Mouse (Mus musculus): ENCODE measurements around the gene Col27a1. TPM values are rescaled to one million over a fixed set of nuclear protein-coding genes. Genes with fewer than 3 reads are reported as not detected.

The Col27a1 gene
- polyA plus RNA-seq, 1 experiment: 11.5 TPM

GRCm38 (mm10) chr4:63267586-63267985 lies 53.8 kb downstream of the Col27a1 start:
- no peak overlapping the region for H3K4me3 ChIP-seq (replicated peaks; ENCODE audit: extremely low read depth, low read depth, low read length)
- no peak for TF ChIP-seq POLR2A (IDR thresholded peaks at IDR 0.05; ENCODE audit: borderline replicate concordance, extremely low read depth, low read depth, low read length)
- no peak for TF ChIP-seq CTCF (IDR thresholded peaks at IDR 0.05; ENCODE audit: insufficient read depth, low read length)
- DNase-seq: no peak
- WGBS: 45% methylated on average over 1 of the region's 1 CpGs
- no peaks in the 10 kb centered on the region for H3K4me1 ChIP-seq (ENCODE audit: control insufficient read depth, insufficient read depth, low read length)

- H3K4me3 ChIP-seq (replicated peaks; ENCODE audit: extremely low read depth, low read depth, low read length): no peak overlapping the region
- no peak for TF ChIP-seq POLR2A (IDR thresholded peaks at IDR 0.05; ENCODE audit: borderline replicate concordance, extremely low read depth, low read depth, low read length)
- no peak for TF ChIP-seq CTCF (IDR thresholded peaks at IDR 0.05; ENCODE audit: insufficient read depth, low read length)
- H3K4me1 ChIP-seq (ENCODE audit: control insufficient read depth, insufficient read depth, low read length): no peaks in the 10 kb centered on the region
- no peak for DNase-seq
- WGBS: 57% methylated on average over 4 of the region's 4 CpGs
Observed at GRCm38 (mm10) chr4:63268777-63269176, 55.0 kb downstream of the Col27a1 start.

- H3K4me3 ChIP-seq (replicated peaks; ENCODE audit: extremely low read depth, low read depth, low read length): no peak overlapping the region
- WGBS: 55% methylated on average over 1 of the region's 1 CpGs
- no peaks in the 10 kb centered on the region for H3K4me1 ChIP-seq (ENCODE audit: control insufficient read depth, insufficient read depth, low read length)
- no peak for TF ChIP-seq POLR2A (IDR thresholded peaks at IDR 0.05; ENCODE audit: borderline replicate concordance, extremely low read depth, low read depth, low read length)
- no peak for TF ChIP-seq CTCF (IDR thresholded peaks at IDR 0.05; ENCODE audit: insufficient read depth, low read length)
- no peak for DNase-seq
Observed at GRCm38 (mm10) chr4:63274516-63274915, 60.7 kb downstream of the Col27a1 start.

GRCm38 (mm10) chr4:63275251-63275650 lies 61.4 kb downstream of the Col27a1 start:
- no peak for TF ChIP-seq POLR2A (IDR thresholded peaks at IDR 0.05; ENCODE audit: borderline replicate concordance, extremely low read depth, low read depth, low read length)
- TF ChIP-seq CTCF (IDR thresholded peaks at IDR 0.05; ENCODE audit: insufficient read depth, low read length): no peak
- 60% methylated on average over 8 of the region's 8 CpGs for WGBS
- no peaks in the 10 kb centered on the region for H3K4me1 ChIP-seq (ENCODE audit: control insufficient read depth, insufficient read depth, low read length)
- no peak overlapping the region for H3K4me3 ChIP-seq (replicated peaks; ENCODE audit: extremely low read depth, low read depth, low read length)
- DNase-seq: no peak

GRCm38 (mm10) chr4:63276571-63276970 lies 62.8 kb downstream of the Col27a1 start:
- no peaks in the 10 kb centered on the region for H3K4me1 ChIP-seq (ENCODE audit: control insufficient read depth, insufficient read depth, low read length)
- 67% methylated on average over 1 of the region's 1 CpGs for WGBS
- H3K4me3 ChIP-seq (replicated peaks; ENCODE audit: extremely low read depth, low read depth, low read length): no peak overlapping the region
- TF ChIP-seq CTCF (IDR thresholded peaks at IDR 0.05; ENCODE audit: insufficient read depth, low read length) (no peak), POLR2A (IDR thresholded peaks at IDR 0.05; ENCODE audit: borderline replicate concordance, extremely low read depth, low read depth, low read length) (no peak)
- no peak for DNase-seq

- WGBS: 45% methylated on average over 7 of the region's 7 CpGs
- Histone ChIP-seq H3K4me1 (ENCODE audit: control insufficient read depth, insufficient read depth, low read length) (no peaks in the 10 kb centered on the region), H3K4me3 (replicated peaks; ENCODE audit: extremely low read depth, low read depth, low read length) (no peak overlapping the region)
- no peak for DNase-seq
- TF ChIP-seq CTCF (IDR thresholded peaks at IDR 0.05; ENCODE audit: insufficient read depth, low read length): no peak
- TF ChIP-seq POLR2A (IDR thresholded peaks at IDR 0.05; ENCODE audit: borderline replicate concordance, extremely low read depth, low read depth, low read length): no peak
Observed at GRCm38 (mm10) chr4:63278821-63279220, 65.0 kb downstream of the Col27a1 start.

- no peaks in the 10 kb centered on the region for H3K4me1 ChIP-seq (ENCODE audit: control insufficient read depth, insufficient read depth, low read length)
- DNase-seq: no peak
- no peak overlapping the region for H3K4me3 ChIP-seq (replicated peaks; ENCODE audit: extremely low read depth, low read depth, low read length)
- 63% methylated on average over 6 of the region's 6 CpGs for WGBS
- no peak for TF ChIP-seq POLR2A (IDR thresholded peaks at IDR 0.05; ENCODE audit: borderline replicate concordance, extremely low read depth, low read depth, low read length)
- TF ChIP-seq CTCF (IDR thresholded peaks at IDR 0.05; ENCODE audit: insufficient read depth, low read length): no peak
Observed at GRCm38 (mm10) chr4:63281694-63282093, 67.9 kb downstream of the Col27a1 start.

- H3K4me3 ChIP-seq (replicated peaks; ENCODE audit: extremely low read depth, low read depth, low read length): no peak overlapping the region
- WGBS: 61% methylated on average over 5 of the region's 5 CpGs
- no peak for TF ChIP-seq POLR2A (IDR thresholded peaks at IDR 0.05; ENCODE audit: borderline replicate concordance, extremely low read depth, low read depth, low read length)
- no peak for TF ChIP-seq CTCF (IDR thresholded peaks at IDR 0.05; ENCODE audit: insufficient read depth, low read length)
- H3K4me1 ChIP-seq (ENCODE audit: control insufficient read depth, insufficient read depth, low read length): no peaks in the 10 kb centered on the region
- DNase-seq: no peak
Observed at GRCm38 (mm10) chr4:63283319-63283718, 69.5 kb downstream of the Col27a1 start.

GRCm38 (mm10) chr4:63286034-63286433 lies 72.2 kb downstream of the Col27a1 start:
- Histone ChIP-seq H3K4me1 (ENCODE audit: control insufficient read depth, insufficient read depth, low read length) (no peaks in the 10 kb centered on the region), H3K4me3 (replicated peaks; ENCODE audit: extremely low read depth, low read depth, low read length) (no peak overlapping the region)
- 88% methylated on average over 4 of the region's 4 CpGs for WGBS
- TF ChIP-seq CTCF (IDR thresholded peaks at IDR 0.05; ENCODE audit: insufficient read depth, low read length) (no peak), POLR2A (IDR thresholded peaks at IDR 0.05; ENCODE audit: borderline replicate concordance, extremely low read depth, low read depth, low read length) (no peak)
- no peak for DNase-seq

- H3K4me3 ChIP-seq (replicated peaks; ENCODE audit: extremely low read depth, low read depth, low read length): no peak overlapping the region
- no peaks in the 10 kb centered on the region for H3K4me1 ChIP-seq (ENCODE audit: control insufficient read depth, insufficient read depth, low read length)
- WGBS: 78% methylated on average over 5 of the region's 5 CpGs
- TF ChIP-seq POLR2A (IDR thresholded peaks at IDR 0.05; ENCODE audit: borderline replicate concordance, extremely low read depth, low read depth, low read length) (no peak), CTCF (IDR thresholded peaks at IDR 0.05; ENCODE audit: insufficient read depth, low read length) (no peak)
- no peak for DNase-seq
Observed at GRCm38 (mm10) chr4:63288497-63288896, 74.7 kb downstream of the Col27a1 start.
